Mouse (Mus musculus) adrenal gland, adult (tissue): ENCODE data around the gene Gpr62.
"Not testable (repeated sequence)": the region's sequence is repeated elsewhere in the genome, so short reads cannot be mapped to it uniquely, and the experiment has no call there.

ENCODE experiments used
- DNase-seq, 2 experiments: peaks; one replicate each; pipeline ENCODE4 v3.0.0; 2022 to 2023; ENCODE audit warnings: low spot score in 1 of 2; ENCODE audit not compliant: inconsistent age in 2 of 2

Gpr62 gene

GRCm38 (mm10) chr9:106465571-106466200, at the start of gene Gpr62:
Gene Gpr62 (minus strand): TSS chr9:106465938.
- DNase-seq: no peak

GRCm38 (mm10) chr9:106514273-106514672, 48.5 kb upstream of the Gpr62 start, which contains the start of gene Iqcf5:
Gene Iqcf5 (plus strand): TSS chr9:106514573.
- no peak for DNase-seq

DNA sequence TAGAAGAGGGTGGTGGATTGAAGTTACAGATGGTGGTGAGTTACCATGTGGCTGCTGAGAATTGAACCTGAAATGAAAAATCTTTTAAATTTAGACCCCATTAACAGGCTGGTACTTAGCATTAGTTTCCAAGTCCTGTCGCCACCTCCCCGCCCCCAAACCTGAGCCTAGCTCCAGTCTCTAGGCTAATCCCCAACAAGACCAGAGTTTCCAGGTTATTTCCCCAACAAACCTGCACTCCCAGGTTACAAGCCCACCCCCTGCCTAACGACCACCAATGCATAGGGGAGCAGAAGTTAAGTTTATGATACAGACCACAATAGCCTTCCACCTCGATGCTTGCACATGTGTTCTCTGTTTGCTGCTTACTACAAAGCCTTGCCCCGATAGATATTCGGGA, 47.8 kb upstream of the Gpr62 start:
- no peak for DNase-seq

GRCm38 (mm10) chr9:106512729-106513450, 47.2 kb upstream of the Gpr62 start:
- no peak for DNase-seq

GRCm38 (mm10) chr9:106509356-106509755, 43.6 kb upstream of the Gpr62 start:
- no peak for DNase-seq

DNA sequence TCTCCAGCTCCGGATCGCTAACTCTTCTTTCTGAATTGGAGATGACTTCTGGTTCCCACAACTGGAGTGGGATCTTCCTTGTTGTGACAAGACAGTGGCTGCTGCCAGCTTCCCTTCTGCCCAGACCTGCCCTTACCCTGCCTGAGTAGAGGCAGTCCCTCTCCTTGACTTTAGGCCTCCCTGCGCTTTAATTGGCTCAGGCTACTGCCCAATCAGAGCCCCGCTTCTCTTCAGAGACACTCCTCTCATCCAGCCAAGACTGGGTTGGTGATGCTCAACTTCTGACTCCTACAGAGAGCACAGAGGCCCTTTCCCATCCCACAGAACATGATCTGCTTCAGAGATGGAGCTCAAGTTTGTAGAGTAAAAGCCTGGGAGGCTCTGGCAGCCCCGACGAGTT, 38.5 kb upstream of the Gpr62 start:
- no peak for DNase-seq

DNA sequence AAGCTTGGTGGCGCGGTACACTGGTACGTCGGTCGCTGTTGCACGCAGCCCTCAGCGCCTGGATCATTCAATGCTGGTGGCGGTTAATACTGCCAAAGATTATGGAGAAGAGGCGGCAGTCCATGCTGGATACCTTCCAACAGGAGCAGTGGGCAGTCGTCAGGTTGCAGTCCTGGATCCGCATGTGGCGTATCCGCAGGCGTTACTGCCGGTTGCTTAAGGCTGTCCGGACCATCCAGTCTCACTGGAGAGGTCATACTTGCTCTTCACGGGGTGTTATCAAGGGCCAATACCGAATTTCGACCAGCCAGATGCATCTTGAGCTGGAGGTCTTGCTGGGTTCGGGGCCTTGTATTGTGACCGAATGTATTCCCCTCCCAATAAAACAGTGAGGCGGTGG, 36.1 kb upstream of the Gpr62 start:
- no peak for DNase-seq

GRCm38 (mm10) chr9:106499667-106500066, 33.9 kb upstream of the Gpr62 start, which contains the start of gene Iqcf1:
Gene Iqcf1 (plus strand): TSS chr9:106499967.
- DNase-seq: peak in 1 of 2 experiments; percentile 34

DNA sequence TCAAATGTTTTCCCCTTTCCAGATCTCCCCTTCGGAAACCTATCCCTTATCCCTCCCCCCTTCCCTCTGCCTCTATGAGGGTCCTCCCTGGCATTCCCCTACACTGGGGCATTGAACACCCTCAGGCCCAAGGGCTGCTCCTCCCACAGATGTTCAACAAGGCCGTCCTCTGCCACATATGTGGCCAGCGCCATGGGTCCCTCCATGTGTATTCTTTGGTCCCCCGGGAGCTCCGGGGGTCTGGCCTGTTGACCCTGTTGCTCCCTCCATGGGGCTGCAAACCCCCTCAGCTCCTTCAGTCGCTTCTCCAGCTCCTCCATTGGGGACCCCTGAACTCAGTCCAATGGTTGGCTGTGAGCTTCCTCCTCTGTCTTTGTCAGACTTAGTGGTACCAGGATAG, 21.9 kb upstream of the Gpr62 start:
- not testable (repeated sequence) for DNase-seq

DNA sequence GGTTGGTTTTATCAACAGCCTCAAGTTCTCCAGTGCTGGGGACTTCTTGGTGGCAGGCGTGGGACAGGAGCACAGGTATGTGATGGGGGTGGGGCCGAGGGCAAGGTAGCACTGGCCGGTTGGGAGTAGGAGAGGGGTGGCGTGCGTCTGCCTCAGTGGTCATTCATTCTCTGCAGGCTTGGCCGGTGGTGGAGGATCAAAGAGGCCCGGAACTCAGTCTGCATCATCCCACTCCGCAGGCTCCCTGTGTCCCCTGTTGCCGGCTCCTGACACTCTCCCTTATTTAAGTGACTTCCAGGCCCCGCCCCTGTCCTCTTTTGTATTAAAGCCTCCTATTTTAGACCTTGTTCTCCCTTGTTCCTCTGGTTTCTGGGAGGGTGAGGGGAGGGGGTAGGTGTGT, 19.3 kb upstream of the Gpr62 start:
- DNase-seq: no peak

DNA sequence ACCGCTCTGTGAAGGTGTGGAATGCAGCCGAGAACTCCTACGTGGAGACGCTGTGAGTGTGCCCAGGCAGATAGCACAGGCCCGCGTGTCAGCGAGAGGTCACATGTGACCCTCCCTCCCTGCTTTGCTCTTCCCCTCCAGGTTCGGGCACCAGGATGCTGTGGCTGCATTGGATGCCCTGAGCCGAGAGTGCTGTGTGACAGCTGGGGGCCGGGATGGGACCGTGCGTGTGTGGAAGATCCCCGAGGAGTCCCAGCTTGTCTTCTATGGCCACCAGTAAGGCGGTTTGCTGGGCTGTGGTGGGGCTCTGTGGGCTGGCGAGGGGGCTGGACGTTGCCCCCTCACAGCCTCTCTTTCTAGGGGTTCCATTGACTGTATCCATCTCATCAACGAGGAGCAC, 17.9 kb upstream of the Gpr62 start:
- peak in 1 of 2 experiments; percentile 16 for DNase-seq

- no peak for DNase-seq
Measured at GRCm38 (mm10) chr9:106483136-106483535, 17.4 kb upstream of the Gpr62 start.

- no peak for DNase-seq
Measured at GRCm38 (mm10) chr9:106482578-106483115, 16.9 kb upstream of the Gpr62 start.

- DNase-seq: no peak
Measured at GRCm38 (mm10) chr9:106481676-106482075, 15.9 kb upstream of the Gpr62 start.

DNA sequence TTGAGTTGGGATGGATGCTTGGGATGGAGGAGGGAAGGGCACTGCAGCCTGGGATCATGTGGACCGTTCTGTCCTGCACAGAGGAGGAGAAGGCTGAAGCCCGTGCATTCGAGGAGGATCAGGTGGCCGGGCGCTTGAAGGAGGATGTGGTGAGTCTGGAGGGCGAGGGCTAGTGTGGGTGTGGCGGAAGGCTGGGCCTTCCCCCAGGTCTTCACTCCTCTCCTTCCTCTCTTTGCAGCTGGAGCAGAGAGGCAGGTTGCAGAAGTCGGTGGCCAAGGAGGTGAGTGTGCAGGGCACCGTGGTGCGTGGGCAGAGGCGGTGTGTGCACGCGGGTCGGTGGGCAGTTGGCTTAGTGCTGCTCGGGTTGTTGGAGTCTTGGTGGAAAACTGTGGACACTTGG, 15.3 kb upstream of the Gpr62 start:
- DNase-seq: peak in 1 of 2 experiments; percentile 18

DNA sequence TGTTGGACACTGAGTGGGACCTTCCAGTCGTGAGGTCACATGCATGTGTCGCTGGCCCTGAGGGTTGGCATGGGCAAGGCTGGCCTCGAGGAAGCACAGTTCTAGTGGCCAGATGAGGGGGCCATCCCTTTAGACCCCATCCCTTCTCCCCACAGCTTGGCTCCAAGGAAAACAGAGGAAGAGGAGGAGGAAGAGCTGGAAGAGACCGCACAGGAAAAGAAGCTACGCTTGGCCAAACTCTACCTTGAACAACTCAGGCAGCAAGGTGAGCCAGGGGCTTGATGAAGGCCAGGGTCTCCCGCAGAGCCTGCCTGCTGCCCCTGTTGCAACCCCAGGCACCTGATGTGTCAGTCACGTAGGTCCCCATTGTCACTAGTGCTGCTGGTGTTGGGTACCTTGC, 14.8 kb upstream of the Gpr62 start:
- DNase-seq: peak in 1 of 2 experiments; percentile 30

DNA sequence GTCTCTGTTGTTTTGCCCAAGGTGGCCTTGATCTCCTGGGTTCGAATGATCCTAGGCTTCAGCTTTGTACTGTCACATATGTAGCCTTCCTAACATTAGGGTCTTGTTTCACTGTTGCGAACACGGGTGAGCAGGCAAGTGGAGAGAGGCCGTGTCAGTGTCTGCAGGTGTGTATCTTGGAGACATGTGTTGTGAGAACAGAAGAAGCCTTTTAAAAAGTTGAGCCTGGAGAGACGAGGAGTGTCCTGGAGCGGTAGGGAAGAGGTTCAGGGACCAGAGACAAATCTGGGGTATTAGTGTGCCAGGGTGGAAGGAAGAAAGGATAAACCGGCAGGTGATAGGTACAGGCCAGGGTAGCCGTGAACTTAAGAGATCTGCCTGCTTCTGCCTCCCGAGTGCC, 12.4 kb upstream of the Gpr62 start:
- DNase-seq: peak in 1 of 2 experiments; percentile 7

DNA sequence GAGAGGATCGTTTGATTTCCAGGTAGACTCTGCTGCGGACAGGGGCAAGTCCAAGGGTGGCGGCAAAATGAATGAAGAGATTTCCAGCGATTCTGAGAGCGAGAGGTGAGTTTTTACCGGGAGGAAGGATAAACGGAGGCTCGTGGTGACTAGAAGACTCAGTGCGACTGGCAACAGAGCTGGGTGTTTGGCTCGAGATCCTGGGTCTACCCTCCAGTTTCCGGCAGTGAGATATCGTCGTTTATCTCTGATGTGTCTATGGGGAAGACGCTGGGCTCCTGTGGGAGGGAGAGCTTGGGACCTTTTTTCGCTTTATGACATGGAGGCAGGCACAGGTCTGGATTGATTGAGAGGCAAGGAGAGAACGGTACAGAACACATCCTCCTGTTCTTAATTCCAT, 11.9 kb upstream of the Gpr62 start:
- peak in 1 of 2 experiments; percentile 51 for DNase-seq

DNA sequence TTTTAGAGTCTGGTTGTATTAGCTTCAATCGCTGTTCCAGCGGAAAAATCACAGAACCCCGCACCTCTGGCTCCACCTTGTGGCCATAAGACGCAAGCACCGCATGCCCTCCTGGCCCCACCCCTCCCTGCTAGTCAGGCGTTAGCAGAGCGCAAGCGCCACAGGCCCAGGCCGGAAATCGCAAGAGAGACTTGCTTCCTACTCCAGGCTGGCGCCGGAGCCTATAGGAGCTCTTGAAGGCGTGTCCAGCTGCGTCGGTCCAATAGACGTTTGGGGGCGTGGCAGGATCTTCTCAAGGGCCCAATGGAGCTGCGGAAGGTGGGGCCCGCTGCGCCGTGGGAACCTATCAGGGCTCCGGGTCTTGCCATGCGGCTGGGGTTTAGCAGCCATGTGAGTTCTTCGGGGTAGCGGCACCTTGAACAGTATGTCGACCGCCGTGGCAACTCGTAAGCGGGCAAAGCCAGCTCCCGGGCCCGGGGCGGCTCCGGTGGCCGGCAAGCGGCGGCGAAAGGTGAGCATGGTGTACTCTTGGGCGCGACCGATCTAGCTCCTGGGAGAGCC, 11.3 kb upstream of the Gpr62 start, which contains the start of gene Parp3:
TSS of gene Parp3 (minus strand) at position 26 of the 561 bp plus-strand sequence.
- peak; percentile 100 for DNase-seq

GRCm38 (mm10) chr9:106476002-106476923, 10.5 kb upstream of the Gpr62 start:
- peak; percentile 83 to 94 for DNase-seq

DNA sequence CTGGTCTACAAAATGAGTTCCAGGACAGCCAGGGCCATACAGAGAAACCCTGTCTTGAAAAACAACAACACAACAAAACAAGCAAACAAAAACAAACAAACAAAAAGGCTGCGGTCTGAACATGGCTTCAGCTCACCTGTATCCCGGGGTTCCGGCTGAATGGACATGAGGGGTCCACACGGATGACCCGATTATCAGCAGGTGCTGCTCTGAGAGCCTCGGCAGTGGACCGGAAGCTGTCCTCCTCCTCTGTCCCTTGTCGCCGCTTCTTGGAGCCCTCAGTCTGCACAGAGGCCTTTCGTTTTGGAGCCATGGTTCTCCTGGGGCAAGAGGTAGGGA, 9.9 kb upstream of the Gpr62 start, which contains the start of gene Rrp9:
TSS of gene Rrp9 (plus strand) at position 301 of the 339 bp plus-strand sequence.
- DNase-seq: no peak
